Comparison of ENCODE assay signal across 8 mouse cellular contexts in the genomic region with DNA sequence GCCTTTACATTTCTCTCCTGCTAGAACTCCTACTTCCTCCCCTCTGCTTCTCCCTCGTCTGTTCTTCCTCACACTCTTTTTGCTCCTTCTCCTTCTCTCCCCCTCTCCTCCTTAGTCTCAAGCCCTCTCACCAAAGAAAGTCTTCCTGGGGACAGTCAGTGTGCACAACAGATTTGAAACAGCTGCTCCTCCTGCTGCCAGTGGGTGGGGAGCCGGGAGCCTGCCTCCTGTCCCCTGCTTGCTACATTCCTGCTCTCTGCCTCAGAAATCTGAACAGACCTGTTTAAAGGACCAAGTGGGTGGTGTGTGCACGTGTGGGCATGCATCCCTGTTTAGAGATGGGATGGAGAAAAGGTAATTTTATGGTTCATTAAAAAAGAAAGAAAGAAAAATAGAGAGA.
A peak's percentile ranks its signal among the peaks of the same experiment; 100 is the strongest.
DNase-seq lines count a peak whose midpoint lies in the region; ATAC-seq and TF ChIP-seq lines count a peak whose summit lies in the region.

No protein-coding gene starts in this region.

- no peak overlapping the region for H3K4me3 ChIP-seq in embryonic facial prominence, embryonic 12.5 days
- no peak overlapping the region for H3K4me3 ChIP-seq in limb, embryonic 11.5 days (ENCODE audit: low read depth, low read length)
- H3K4me3 ChIP-seq in cerebellum, adult 2 months (replicated peaks; ENCODE audit: insufficient read depth, low read depth, low read length), result no peak overlapping the region

- ATAC-seq in embryonic facial prominence, embryonic 12.5 days (ENCODE audit: insufficient number of reproducible peaks, insufficient read depth, low FRiP score, low TSS enrichment), result 0 out of 2 replicates have a peak, but pooled peaks have one; percentile 75
- ATAC-seq in limb, embryonic 11.5 days (ENCODE audit: insufficient number of reproducible peaks, low FRiP score, low TSS enrichment, low read depth), result no peak
- ATAC-seq in megakaryocyte, adult 5-6 weeks (ENCODE audit: poor library complexity, severe bottlenecking), result no peak

- DNase-seq in gastrocnemius, postnatal 14 days, result peak; percentile 29
- DNase-seq in gastrocnemius, adult 8-10 months (ENCODE audit: low spot score in 2 of 2), result no peak
- peak; percentile 7 for DNase-seq in heart, postnatal 25 days (ENCODE audit: low spot score)
- DNase-seq in limb, embryonic 11.5 days (ENCODE audit: low spot score), result peak; percentile 52
- peak; percentile 71 for DNase-seq in right cerebral cortex, adult 18-20 months
- DNase-seq in cerebellum, adult 2 months, result no peak

- peak overlapping the region; percentile 84 for H3K27ac ChIP-seq in embryonic facial prominence, embryonic 12.5 days
- no peak overlapping the region for H3K27ac ChIP-seq in limb, embryonic 11.5 days (replicated peaks; ENCODE audit: low read depth, low read length)
- no peak overlapping the region for H3K27ac ChIP-seq in cerebellum, adult 2 months (ENCODE audit: insufficient read depth, low read length)

- intact Hi-C loops in gastrocnemius, postnatal 14 days (cut with DNase I; ENCODE audit: low total_unique reads), result no loop called here
- intact Hi-C loops in heart, postnatal 25 days (cut with DNase I), result no loop called here

- H3K27me3 ChIP-seq in embryonic facial prominence, embryonic 12.5 days, result no peaks in the 10 kb centered on the region
- no peaks in the 10 kb centered on the region for H3K27me3 ChIP-seq in limb, embryonic 11.5 days (ENCODE audit: control insufficient read depth, insufficient read depth, low read length)
- no peaks in the 10 kb centered on the region for H3K27me3 ChIP-seq in cerebellum, adult 2 months (ENCODE audit: control insufficient read depth, insufficient read depth, low read length)

- TF ChIP-seq CTCF in cerebellum, adult 2 months (IDR thresholded peaks at IDR 0.05; ENCODE audit: borderline replicate concordance, insufficient read depth, low read depth, low read length), result no peak

- no peak overlapping the region for H3K4me2 ChIP-seq in embryonic facial prominence, embryonic 12.5 days (replicated peaks)
- no peak overlapping the region for H3K4me2 ChIP-seq in limb, embryonic 11.5 days (ENCODE audit: low read depth, severe bottlenecking)

- no peak for TF ChIP-seq POLR2A in cerebellum, adult 2 months (IDR thresholded peaks at IDR 0.05; ENCODE audit: borderline replicate concordance, insufficient read depth, low read length)

- 1% methylated on average over 3 of the region's 3 CpGs for WGBS in embryonic facial prominence, embryonic 12.5 days
- WGBS in limb, embryonic 11.5 days, result 1% methylated on average over 3 of the region's 3 CpGs
- whole genome bisulfite sequencing in cerebellum, adult 2 months, result 12% methylated on average over 3 of the region's 3 CpGs

- no peak overlapping the region for H3K9ac ChIP-seq in embryonic facial prominence, embryonic 12.5 days
- H3K9ac ChIP-seq in limb, embryonic 11.5 days (ENCODE audit: low read length), result no peak overlapping the region

- no peaks in the 10 kb centered on the region for H3K9me3 ChIP-seq in embryonic facial prominence, embryonic 12.5 days
- no peaks in the 10 kb centered on the region for H3K9me3 ChIP-seq in limb, embryonic 11.5 days (ENCODE audit: control insufficient read depth, low read length)

- H3K36me3 ChIP-seq in embryonic facial prominence, embryonic 12.5 days, result no peaks in the 10 kb centered on the region
- H3K36me3 ChIP-seq in limb, embryonic 11.5 days (ENCODE audit: control insufficient read depth, insufficient read depth, low read length), result no peaks in the 10 kb centered on the region

- H3K4me1 ChIP-seq in embryonic facial prominence, embryonic 12.5 days, result peaks cover 34% of the 10 kb centered on the region
- H3K4me1 ChIP-seq in limb, embryonic 11.5 days (ENCODE audit: control insufficient read depth, insufficient read depth, low read length), result peaks cover 20% of the 10 kb centered on the region
- peaks cover 3% of the 10 kb centered on the region for H3K4me1 ChIP-seq in cerebellum, adult 2 months (ENCODE audit: control insufficient read depth, insufficient read depth, low read length)

Comparison
In these comparisons a context has a peak if more than half of its experiments do, and no peak if none do; other contexts are left out.
1. DNase-seq: peak in gastrocnemius, postnatal 14 days (single experiment), heart, postnatal 25 days (single experiment), limb, embryonic 11.5 days (single experiment) and right cerebral cortex, adult 18-20 months (single experiment); none in gastrocnemius, adult 8-10 months (0 of 2) and cerebellum, adult 2 months (0 of 2).